Mouse (Mus musculus) midbrain, embryonic 10.5 days (tissue): ENCODE data around the gene Gm10197. TPM values are rescaled to one million over a fixed set of nuclear protein-coding genes. Genes with fewer than 3 reads are reported as not detected.

ENCODE experiments used
- DNase-seq: peaks from one replicate; pipeline ENCODE4 v3.0.0-alpha.2; 2017; ENCODE audit warnings: low spot score
- H3K27ac ChIP-seq: fragments of 300-500 bp; sonication (generic); replicated peaks from 2 replicates; pipeline ENCODE4 v1.5.1; 2016; ENCODE audit warnings: mild to moderate bottlenecking
- H3K27me3 ChIP-seq: fragments of 300-500 bp; sonication (generic); 2 replicates; pipeline ENCODE4 v1.6.1; 2016; ENCODE audit warnings: low read depth, mild to moderate bottlenecking; ENCODE audit not compliant: poor library complexity, severe bottlenecking
- H3K36me3 ChIP-seq: fragments of 300-500 bp; sonication (generic); 2 replicates; pipeline ENCODE4 v1.6.1; 2016; ENCODE audit warnings: mild to moderate bottlenecking, moderate library complexity
- H3K4me1 ChIP-seq: fragments of 300-500 bp; sonication (generic); 2 replicates; pipeline ENCODE4 v1.6.1; 2016
- H3K4me3 ChIP-seq: fragments of 300-500 bp; sonication (generic); 2 replicates; pipeline ENCODE4 v1.5.1; 2016; ENCODE audit warnings: mild to moderate bottlenecking, moderate library complexity
- H3K9me3 ChIP-seq: fragments of 300-500 bp; sonication (generic); replicated peaks from 2 replicates; pipeline ENCODE4 v1.6.1; 2016; ENCODE audit warnings: mild to moderate bottlenecking
- WGBS: fragments of 180-500 bp; shearing (Covaris S2); methylation state at CpG from one replicate; pipeline ENCODE4 v1.1.7; 2016; 5-methylcytosine and 5-hydroxymethylcytosine counted together
- polyA plus RNA-seq: library from polyadenylated mRNA; unstranded; fragments of >200 nt; fragmentation: Nextera tagmentation; extraction: Ambion mirVana; gene quantifications from 2 replicates; pipeline ENCODE4 v1.2.1, GENCODE M21; 2016

Gm10197 gene
- polyA plus RNA-seq = 2.1 and 4.3 TPM in 2 replicates

DNA sequence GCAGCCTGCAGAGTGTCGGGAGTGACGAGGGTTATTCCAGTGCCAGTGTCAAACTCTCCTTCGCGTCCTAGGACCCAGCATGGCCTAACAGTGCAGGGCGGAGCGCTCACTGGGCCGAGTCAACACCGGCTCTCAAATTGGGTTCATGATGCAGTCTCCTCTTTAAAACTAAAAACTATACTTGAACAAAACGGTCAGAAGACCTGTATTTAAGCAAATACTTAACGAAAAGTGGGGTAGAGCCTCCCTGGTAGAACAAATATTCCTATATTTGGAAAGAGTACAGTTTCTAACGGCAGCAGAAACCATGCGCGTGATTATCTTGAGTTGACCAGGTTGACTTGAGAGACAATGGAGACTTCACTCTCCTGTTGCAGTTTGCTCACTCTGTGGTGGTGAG, at the start of gene Gm10197:
Gene Gm10197 (minus strand): TSS at position 101 of the 400 bp plus-strand sequence.
- Histone ChIP-seq H3K4me1 (peaks cover 3% of the 10 kb centered on the region; the same call in 1 of the 2 replicates), H3K27me3 (no peaks in the 10 kb centered on the region), H3K4me3 (no peak within 1 kb of the TSS), H3K27ac (no peak within 1 kb of the TSS), H3K36me3 (peaks cover 66% of the 10 kb centered on the region), H3K9me3 (no peaks in the 10 kb centered on the region)
- 91% methylated on average over 13 of the region's 13 CpGs for WGBS
- no peak for DNase-seq

DNA sequence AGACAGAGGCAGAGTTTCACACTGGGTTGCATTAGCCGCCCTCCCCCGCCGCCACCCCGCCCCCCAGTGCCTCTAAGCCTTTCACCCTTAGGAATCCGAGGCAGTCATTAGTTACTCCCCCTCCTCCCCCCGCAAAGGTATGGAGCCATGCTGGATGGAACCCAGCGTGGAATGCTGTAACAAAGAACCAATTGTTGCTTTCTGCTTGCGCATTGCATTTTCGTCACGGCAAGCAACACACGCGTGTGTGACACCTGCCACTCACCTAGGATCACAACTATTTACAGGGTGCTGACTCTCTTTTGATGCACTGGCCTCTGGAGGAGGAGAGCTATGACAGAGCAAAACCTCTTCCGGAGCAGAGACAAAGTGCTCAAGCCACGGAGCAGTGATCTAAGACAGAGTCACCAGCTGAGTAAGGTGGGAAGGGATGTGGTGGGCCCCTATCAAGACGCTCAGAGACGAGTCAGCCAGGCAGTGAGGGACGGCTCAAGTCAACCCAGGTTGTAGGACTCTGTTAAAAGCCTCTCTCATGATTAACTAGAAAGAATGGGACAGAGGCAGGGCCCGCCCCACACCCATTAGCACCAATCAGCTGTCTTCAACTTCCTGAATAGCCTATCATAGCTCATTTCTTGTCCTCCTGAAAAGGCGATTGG, 49.5 kb upstream of the Gm10197 start:
- 2% methylated on average over 19 of the region's 19 CpGs for WGBS
- Histone ChIP-seq H3K36me3 (no peaks in the 10 kb centered on the region), H3K27me3 (peaks cover 24% of the 10 kb centered on the region), H3K27ac (peak overlapping the region; percentile 85), H3K4me1 (peaks cover 28% of the 10 kb centered on the region), H3K9me3 (no peaks in the 10 kb centered on the region), H3K4me3 (peak overlapping the region; percentile 61)
- DNase-seq = peak; percentile 79

- DNase-seq = peak; percentile 62
- H3K27ac ChIP-seq = no peak overlapping the region
- peaks cover 24% of the 10 kb centered on the region for H3K27me3 ChIP-seq
- no peak overlapping the region for H3K4me3 ChIP-seq
- no peaks in the 10 kb centered on the region for H3K9me3 ChIP-seq
- 56% methylated on average over 5 of the region's 5 CpGs for WGBS
- peaks cover 28% of the 10 kb centered on the region for H3K4me1 ChIP-seq
- H3K36me3 ChIP-seq = no peaks in the 10 kb centered on the region
These were observed 48.3 kb upstream of the Gm10197 start for GRCm38 (mm10) chr19:53419834-53420233.

GRCm38 (mm10) chr19:53415198-53415597, 43.6 kb upstream of the Gm10197 start:
- Histone ChIP-seq H3K4me3 (no peak overlapping the region), H3K27ac (no peak overlapping the region), H3K36me3 (no peaks in the 10 kb centered on the region), H3K4me1 (peaks cover 26% of the 10 kb centered on the region), H3K9me3 (no peaks in the 10 kb centered on the region), H3K27me3 (no peaks in the 10 kb centered on the region)
- DNase-seq = no peak
- 86% methylated on average over 17 of the region's 17 CpGs for WGBS

GRCm38 (mm10) chr19:53414650-53415049, 43.1 kb upstream of the Gm10197 start:
- Histone ChIP-seq H3K36me3 (no peaks in the 10 kb centered on the region), H3K27ac (no peak overlapping the region), H3K27me3 (no peaks in the 10 kb centered on the region), H3K4me3 (no peak overlapping the region), H3K9me3 (no peaks in the 10 kb centered on the region), H3K4me1 (peaks cover 30% of the 10 kb centered on the region)
- WGBS = 90% methylated on average over 11 of the region's 11 CpGs
- no peak for DNase-seq

DNA sequence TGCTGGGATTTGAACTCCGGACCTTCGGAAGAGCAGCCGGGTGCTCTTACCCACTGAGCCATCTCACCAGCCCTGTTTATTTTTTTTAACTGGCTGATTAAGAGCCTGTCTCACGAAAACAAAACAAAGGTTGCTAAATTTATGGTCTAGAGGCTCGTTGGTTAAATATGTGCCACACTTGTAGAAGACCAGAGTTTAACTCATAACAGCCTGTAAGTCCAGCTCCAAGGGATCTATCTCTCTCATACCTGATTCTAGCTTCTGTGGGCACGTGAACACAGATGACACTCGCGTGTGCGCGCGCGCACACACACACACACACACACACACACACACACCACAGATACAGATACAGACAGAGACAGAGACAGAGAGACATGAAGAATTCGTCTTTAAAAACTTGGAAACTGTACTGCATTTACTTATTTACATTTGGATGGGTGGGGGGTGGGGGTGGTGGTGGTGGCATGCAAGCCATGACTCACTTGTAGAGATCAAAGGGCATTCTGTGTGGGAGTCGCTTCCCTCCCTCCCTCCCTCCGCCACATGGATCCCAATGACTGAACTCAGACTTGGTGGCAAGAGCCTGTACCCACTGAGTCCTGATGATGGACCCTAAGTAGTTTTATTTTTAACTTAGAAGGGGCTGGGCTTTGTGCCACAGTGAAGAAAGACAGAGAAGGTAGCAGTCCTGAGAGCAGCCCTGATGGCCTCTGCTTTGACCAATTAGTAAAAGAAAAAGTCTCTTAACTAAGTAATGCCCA, 42.2 kb upstream of the Gm10197 start:
- DNase-seq = no peak
- no peak overlapping the region for H3K27ac ChIP-seq
- no peaks in the 10 kb centered on the region for H3K9me3 ChIP-seq
- H3K4me1 ChIP-seq = peaks cover 30% of the 10 kb centered on the region
- 88% methylated on average over 15 of the region's 15 CpGs for WGBS
- H3K36me3 ChIP-seq = no peaks in the 10 kb centered on the region
- no peak overlapping the region for H3K4me3 ChIP-seq
- H3K27me3 ChIP-seq = no peaks in the 10 kb centered on the region

DNA sequence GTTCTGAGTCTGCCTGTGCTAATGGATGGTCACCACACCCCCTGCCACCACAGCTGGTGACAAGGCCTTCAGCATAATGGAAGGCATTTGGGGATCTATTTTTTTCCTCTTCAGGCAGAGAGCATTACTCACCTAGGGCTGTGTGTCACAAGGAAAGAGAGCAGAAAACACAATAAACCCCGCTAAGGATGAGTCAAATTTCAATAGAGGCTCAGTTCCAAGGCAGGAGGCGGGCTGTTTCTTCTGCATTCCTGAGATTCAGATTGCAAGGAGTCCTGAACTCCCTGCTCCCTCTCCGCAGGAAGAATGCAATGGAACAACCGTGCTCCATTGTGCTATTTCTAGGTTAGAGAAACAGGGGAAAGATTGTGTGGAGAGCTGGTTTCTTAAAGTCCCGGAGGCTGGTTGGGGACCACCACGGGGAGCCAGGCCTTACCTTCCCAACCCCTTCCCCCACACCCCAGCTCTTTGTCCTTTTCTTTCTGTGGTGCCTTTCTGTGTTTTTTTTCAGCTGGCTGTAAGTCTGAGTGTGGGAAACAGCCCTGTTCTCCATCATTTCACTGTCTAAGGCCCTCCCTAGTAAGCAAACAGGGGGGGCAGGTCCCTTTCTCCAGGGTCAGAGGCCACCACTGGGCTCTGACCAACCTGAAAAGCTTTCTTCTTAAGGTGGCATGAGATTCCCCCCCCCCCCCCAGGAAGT, 40.7 kb upstream of the Gm10197 start:
- no peak overlapping the region for H3K4me3 ChIP-seq
- H3K27me3 ChIP-seq = no peaks in the 10 kb centered on the region
- peak; percentile 33 for DNase-seq
- 8% methylated on average over 6 of the region's 6 CpGs for WGBS
- H3K27ac ChIP-seq = peak overlapping the region; percentile 74
- no peaks in the 10 kb centered on the region for H3K9me3 ChIP-seq
- peaks cover 30% of the 10 kb centered on the region for H3K4me1 ChIP-seq
- no peaks in the 10 kb centered on the region for H3K36me3 ChIP-seq

GRCm38 (mm10) chr19:53409663-53410307, 38.2 kb upstream of the Gm10197 start:
- Histone ChIP-seq H3K27ac (no peak overlapping the region), H3K9me3 (peaks cover 2% of the 10 kb centered on the region), H3K27me3 (no peaks in the 10 kb centered on the region), H3K4me1 (peaks cover 30% of the 10 kb centered on the region), H3K4me3 (no peak overlapping the region), H3K36me3 (no peaks in the 10 kb centered on the region)
- no peak for DNase-seq
- WGBS = 75% methylated on average over 17 of the region's 17 CpGs

GRCm38 (mm10) chr19:53408398-53408797, 36.8 kb upstream of the Gm10197 start:
- Histone ChIP-seq H3K27ac (no peak overlapping the region), H3K36me3 (no peaks in the 10 kb centered on the region), H3K9me3 (peaks cover 9% of the 10 kb centered on the region), H3K4me3 (no peak overlapping the region), H3K27me3 (no peaks in the 10 kb centered on the region), H3K4me1 (peaks cover 30% of the 10 kb centered on the region)
- 86% methylated on average over 8 of the region's 8 CpGs for WGBS
- DNase-seq = no peak

- Histone ChIP-seq H3K9me3 (peaks cover 9% of the 10 kb centered on the region), H3K36me3 (no peaks in the 10 kb centered on the region), H3K27me3 (no peaks in the 10 kb centered on the region), H3K4me3 (no peak overlapping the region), H3K27ac (no peak overlapping the region), H3K4me1 (peaks cover 25% of the 10 kb centered on the region)
- DNase-seq = no peak
- 83% methylated on average over 2 of the region's 2 CpGs for WGBS
These were observed 35.8 kb upstream of the Gm10197 start for GRCm38 (mm10) chr19:53407350-53407749.

GRCm38 (mm10) chr19:53405810-53406209, 34.2 kb upstream of the Gm10197 start:
- no peak for DNase-seq
- no peak overlapping the region for H3K27ac ChIP-seq
- H3K9me3 ChIP-seq = peaks cover 9% of the 10 kb centered on the region
- peaks cover 9% of the 10 kb centered on the region for H3K4me1 ChIP-seq
- H3K36me3 ChIP-seq = no peaks in the 10 kb centered on the region
- no peaks in the 10 kb centered on the region for H3K27me3 ChIP-seq
- 72% methylated on average over 2 of the region's 2 CpGs for WGBS
- H3K4me3 ChIP-seq = no peak overlapping the region

DNA sequence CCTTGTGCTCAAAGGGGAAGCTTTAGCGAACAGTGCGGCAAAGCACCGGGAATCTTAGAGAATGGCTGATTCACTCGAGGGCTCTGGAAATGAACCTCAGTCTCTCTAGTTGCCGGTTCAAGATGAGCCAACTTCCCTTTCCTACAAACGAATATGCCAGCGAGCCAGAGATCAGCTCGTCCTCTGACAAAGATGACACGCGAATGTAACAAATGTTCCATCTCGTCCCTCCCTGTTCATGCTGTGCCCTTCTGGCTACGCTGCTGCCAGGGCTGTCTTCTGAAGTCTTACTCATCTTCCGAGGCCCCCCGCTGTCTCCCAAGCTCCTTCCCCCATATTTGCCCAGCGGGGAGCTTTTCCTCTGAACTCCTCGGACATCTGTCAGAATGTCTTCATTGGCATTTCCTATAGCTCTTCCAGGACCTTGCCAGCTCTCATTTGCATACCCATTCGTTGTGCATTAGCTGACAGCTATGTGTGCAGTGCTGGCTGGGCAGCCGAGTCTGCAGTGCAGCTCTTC, 33.3 kb upstream of the Gm10197 start:
- no peaks in the 10 kb centered on the region for H3K27me3 ChIP-seq
- H3K4me1 ChIP-seq = 0 out of 2 replicates have a peak, but pooled peaks cover 2% of the 10 kb centered on the region
- H3K9me3 ChIP-seq = peaks cover 9% of the 10 kb centered on the region
- no peaks in the 10 kb centered on the region for H3K36me3 ChIP-seq
- WGBS = 82% methylated on average over 18 of the region's 18 CpGs
- no peak overlapping the region for H3K4me3 ChIP-seq
- DNase-seq = no peak
- H3K27ac ChIP-seq = no peak overlapping the region
